Mouse (Mus musculus) testis, adult 2 months (tissue): ENCODE measurements around the gene Agbl5.

Source experiments
- CTCF ChIP-seq: fragments of 200-500 bp; IDR thresholded peaks from 2 replicates; pipeline ENCODE4 v1.5.1; 2012; ENCODE audit warnings: low read depth, mild to moderate bottlenecking, inconsistent platforms, low read length, moderate library complexity; ENCODE audit not compliant: control insufficient read depth, insufficient read depth, insufficient replicate concordance
- POLR2A ChIP-seq: fragments of 200-500 bp; IDR thresholded peaks from 2 replicates; pipeline ENCODE4 v1.6.1; 2012; ENCODE audit warnings: low read depth, mild to moderate bottlenecking, inconsistent platforms, low read length, moderate library complexity; ENCODE audit not compliant: control insufficient read depth

- peak; percentile 50; the same call in 1 of the 2 replicates for TF ChIP-seq POLR2A
- no peak for TF ChIP-seq CTCF
Measured at GRCm38 (mm10) chr5:30887331-30887761, 1.1 kb upstream of the Agbl5 start.
